Mouse (Mus musculus): ENCODE data around the gene Nat8f6.
"Not testable (repeated sequence)": the region's sequence is repeated elsewhere in the genome, so short reads cannot be mapped to it uniquely, and the experiment has no call there.

Gene Nat8f6

GRCm38 (mm10) chr6:85835104-85835503 lies 14.3 kb upstream of the Nat8f6 start:
- DNase-seq: not testable (repeated sequence)

- DNase-seq: not testable (repeated sequence)
Observed at GRCm38 (mm10) chr6:85834504-85835100, 13.8 kb upstream of the Nat8f6 start.

GRCm38 (mm10) chr6:85831796-85832321 lies 11.1 kb upstream of the Nat8f6 start, which contains the start of gene Nat8:
Gene Nat8, minus strand, starts transcription at chr6:85832082.
- no peak for DNase-seq

GRCm38 (mm10) chr6:85829462-85829861 lies 8.7 kb upstream of the Nat8f6 start:
- no peak for DNase-seq

GRCm38 (mm10) chr6:85825886-85826285 lies 5.1 kb upstream of the Nat8f6 start:
- no peak for DNase-seq

GRCm38 (mm10) chr6:85823382-85824090 lies 2.8 kb upstream of the Nat8f6 start:
- DNase-seq: no peak

- DNase-seq: no peak
Observed at GRCm38 (mm10) chr6:85822286-85822685, 1.5 kb upstream of the Nat8f6 start.

- no peak for DNase-seq
Observed at GRCm38 (mm10) chr6:85818338-85818737, 2.4 kb downstream of the Nat8f6 start.

- no peak for DNase-seq
Observed at GRCm38 (mm10) chr6:85813339-85813738, 7.4 kb downstream of the Nat8f6 start.

- DNase-seq: not testable (repeated sequence)
Observed at GRCm38 (mm10) chr6:85810942-85811537, 9.7 kb downstream of the Nat8f6 start.

- not testable (repeated sequence) for DNase-seq
Observed at GRCm38 (mm10) chr6:85810514-85810913, 10.2 kb downstream of the Nat8f6 start.

- not testable (repeated sequence) for DNase-seq
Observed at GRCm38 (mm10) chr6:85809784-85810183, 11.0 kb downstream of the Nat8f6 start.

- DNase-seq: peak; percentile 9 to 32
Observed at GRCm38 (mm10) chr6:85803180-85803579, 17.6 kb downstream of the Nat8f6 start.

- peak; percentile 19 to 32 for DNase-seq
Observed at GRCm38 (mm10) chr6:85765532-85765931, 55.2 kb downstream of the Nat8f6 start, which contains the start of gene Nat8f3. Gene Nat8f3, minus strand, starts transcription at chr6:85765754.

GRCm38 (mm10) chr6:85763127-85764070 lies 57.4 kb downstream of the Nat8f6 start:
- not testable (repeated sequence) for DNase-seq

GRCm38 (mm10) chr6:85762678-85763077 lies 58.1 kb downstream of the Nat8f6 start:
- DNase-seq: not testable (repeated sequence)
